Mouse (Mus musculus): ENCODE measurements around the gene Rbfox2.

GRCm38 (mm10) chr15:77104349-77105158, 202.2 kb downstream of the Rbfox2 start:
- TF ChIP-seq CTCF (IDR thresholded peaks at IDR 0.05; ENCODE audit: low read depth): no peak
- TF ChIP-seq EP300 (optimal IDR thresholded peaks at IDR 0.05): no peak
